Mouse (Mus musculus) lung, postnatal 0 days (tissue): Measurements from ENCODE around the gene Mtss1l.

Experiments used
- CTCF ChIP-seq: IDR thresholded peaks from 2 replicates; pipeline ENCODE4 v1.5.1; 2016; ENCODE audit warnings: antibody characterized with exemption, mild to moderate bottlenecking
- EP300 ChIP-seq: IDR thresholded peaks from 2 replicates; pipeline ENCODE4 v1.6.1; 2016; ENCODE audit warnings: antibody characterized with exemption, mild to moderate bottlenecking, control low read depth

DNA sequence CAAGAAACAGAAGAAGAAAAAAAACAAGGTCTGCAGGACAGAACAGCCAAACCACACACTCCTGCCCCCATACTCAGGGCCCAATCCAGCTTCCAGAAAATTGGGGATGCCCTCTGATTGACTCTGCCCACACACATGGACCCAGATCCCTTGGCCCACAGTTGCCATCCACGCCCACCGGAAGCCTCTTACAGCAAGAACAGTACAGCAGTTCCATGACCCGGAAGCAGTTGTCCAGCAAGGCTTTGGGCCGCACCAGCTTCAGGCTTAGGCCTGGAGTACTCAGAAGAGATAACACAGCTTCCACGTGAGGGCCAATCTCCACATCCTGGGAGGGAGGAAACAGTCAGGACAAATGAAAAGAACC lies 21.2 kb downstream of the Mtss1l start:
- TF ChIP-seq EP300, result no peak
- no peak for TF ChIP-seq CTCF
